Mouse (Mus musculus) common myeloid progenitor, adult 5-6 weeks (primary cell): ENCODE data around the gene Gna12. TPM values are rescaled to one million over a fixed set of nuclear protein-coding genes. Genes with fewer than 3 reads are reported as not detected.

Experiments used
- ATAC-seq: replicated peaks from 2 replicates; pipeline ENCODE4 v1.8.0; 2016; ENCODE audit warnings: low read depth, mild to moderate bottlenecking, moderate TSS enrichment, inconsistent platforms; ENCODE audit not compliant: poor library complexity, severe bottlenecking
- total RNA-seq: library from RNA; stranded (forward); fragments of 200-1000, 187-1606 nt; gene quantifications from 2 replicates; pipeline ENCODE4 v1.2.3, GENCODE M21; 2017

The Gna12 gene
- total RNA-seq, 1 experiment from 2014 or later, result 36.4 TPM

DNA sequence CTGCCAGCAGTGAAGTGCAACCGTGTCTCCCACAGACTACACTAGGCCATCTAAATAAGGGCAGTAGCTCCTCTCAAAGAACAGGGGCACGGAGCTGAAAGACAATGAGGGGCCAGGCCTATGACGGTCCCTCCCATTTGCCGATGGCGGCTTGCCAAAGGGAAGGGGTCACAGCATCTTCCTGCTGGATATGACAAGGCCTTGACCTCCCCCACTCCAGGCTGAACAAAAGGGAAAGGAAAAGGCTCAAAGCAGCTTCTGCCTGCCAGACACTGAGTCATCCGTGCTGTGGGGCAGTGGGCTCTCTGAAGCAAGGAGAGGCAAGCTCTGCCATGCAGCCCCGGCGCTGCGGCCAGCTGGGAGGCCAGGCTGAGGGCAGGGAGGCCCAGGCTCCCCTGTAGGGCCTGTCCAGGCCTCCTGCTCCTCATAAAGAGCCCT lies 62.5 kb downstream of the Gna12 start:
- peak; percentile 27 for ATAC-seq

DNA sequence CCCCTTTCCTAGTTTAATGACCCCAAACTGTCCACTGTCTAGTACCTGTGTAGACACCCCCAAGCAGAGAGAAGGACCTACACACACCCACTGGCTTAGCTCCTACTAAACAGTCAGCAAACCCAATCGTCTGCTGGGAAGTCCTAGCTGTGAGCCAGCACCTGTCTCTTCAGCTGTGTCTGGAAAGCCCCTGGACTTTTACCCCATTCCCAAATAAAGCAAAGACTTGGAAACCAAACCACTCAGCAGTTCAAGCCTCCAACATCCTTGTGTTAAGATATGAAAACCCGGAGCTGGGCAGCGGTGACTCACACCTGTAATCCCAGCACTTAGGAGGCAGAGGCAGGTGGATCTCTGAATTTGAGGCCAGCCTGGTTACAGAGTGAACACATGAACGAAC lies 63.7 kb downstream of the Gna12 start:
- no peak for ATAC-seq

GRCm38 (mm10) chr5:140764921-140765613 lies 65.2 kb downstream of the Gna12 start:
- ATAC-seq, result peak; percentile 30

GRCm38 (mm10) chr5:140762540-140762939 lies 67.7 kb downstream of the Gna12 start:
- no peak for ATAC-seq

GRCm38 (mm10) chr5:140758864-140759263 lies 71.4 kb downstream of the Gna12 start:
- ATAC-seq, result no peak

DNA sequence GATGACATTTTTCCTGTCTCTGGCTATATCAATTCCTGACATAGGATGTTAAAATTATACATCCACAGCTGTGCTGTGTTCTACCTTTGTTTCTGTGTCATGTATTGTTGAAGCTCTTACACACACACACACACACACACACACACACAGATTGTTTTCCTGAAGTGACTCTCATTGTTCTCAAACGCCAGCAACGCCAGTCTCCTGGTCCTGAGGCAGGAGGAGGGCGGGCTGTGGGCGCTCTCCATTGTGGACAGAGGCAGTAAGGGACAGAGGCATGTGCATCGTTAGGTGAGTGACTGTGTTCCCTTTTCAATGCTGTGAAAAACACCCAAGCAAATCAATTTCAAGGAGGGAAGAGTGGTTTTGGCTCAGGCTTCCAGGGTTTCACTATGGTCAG lies 77.0 kb downstream of the Gna12 start:
- no peak for ATAC-seq

DNA sequence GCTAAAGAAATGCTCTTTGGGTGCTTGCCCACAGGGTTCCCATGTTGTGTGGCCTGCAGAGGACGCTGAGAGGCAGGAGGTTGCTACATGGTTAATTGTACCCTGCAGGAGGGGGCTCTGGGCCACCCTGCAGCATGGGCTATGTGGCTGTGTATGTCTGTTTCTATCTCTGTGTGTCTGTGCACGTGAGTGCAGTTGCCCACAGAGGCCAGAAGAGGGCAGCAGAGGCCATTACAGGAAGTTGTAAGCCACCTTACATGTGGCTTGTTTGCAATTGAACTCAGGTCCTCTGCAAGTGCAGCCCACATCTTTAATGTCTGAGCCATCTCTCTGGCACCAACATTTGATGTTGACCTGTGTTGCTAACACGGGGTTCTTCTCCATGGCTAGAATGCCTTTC lies 77.6 kb downstream of the Gna12 start:
- ATAC-seq, result no peak

DNA sequence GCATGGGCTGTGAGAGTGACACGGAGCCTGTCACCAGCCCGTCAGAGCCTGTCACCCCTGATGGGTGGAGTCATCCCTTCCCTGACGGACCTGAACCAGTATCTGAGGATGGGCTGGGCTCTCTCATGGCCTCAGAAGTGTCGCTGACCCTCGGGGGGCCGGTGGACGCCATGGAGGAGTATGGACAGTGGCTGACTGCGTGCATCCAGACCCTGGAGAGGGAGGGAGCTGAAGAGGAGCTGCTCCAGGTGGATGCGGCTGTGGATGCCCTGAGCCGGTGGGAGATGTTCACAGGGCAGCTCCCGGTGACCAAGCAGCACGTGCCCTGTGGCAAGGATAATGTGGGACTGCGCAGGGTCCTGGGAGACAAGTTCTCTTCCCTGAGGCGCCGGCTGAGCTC lies 78.2 kb downstream of the Gna12 start:
- ATAC-seq, result no peak

DNA sequence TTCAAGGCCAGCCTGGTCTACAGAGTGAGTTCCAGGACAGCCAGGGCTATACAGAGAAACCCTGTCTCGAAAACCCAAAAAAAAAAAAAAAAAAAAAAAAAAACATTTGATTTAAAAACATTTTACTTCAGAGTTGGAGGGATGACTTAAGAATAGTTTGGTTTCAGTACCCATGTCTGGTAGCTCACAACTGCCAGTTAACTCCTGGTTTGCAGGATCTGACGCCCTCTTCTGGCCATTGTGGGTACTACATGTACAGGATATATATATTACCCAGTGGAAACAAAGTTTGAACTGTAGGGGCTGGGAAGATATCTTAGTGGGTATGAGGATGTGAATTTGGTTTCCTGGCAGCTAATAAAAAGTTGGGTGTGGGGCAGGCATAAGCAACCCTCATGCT lies 79.3 kb downstream of the Gna12 start:
- ATAC-seq, result no peak

GRCm38 (mm10) chr5:140749062-140749875 lies 81.0 kb downstream of the Gna12 start:
- ATAC-seq, result peak; percentile 85

GRCm38 (mm10) chr5:140748425-140748824 lies 81.8 kb downstream of the Gna12 start:
- ATAC-seq, result peak; percentile 45

DNA sequence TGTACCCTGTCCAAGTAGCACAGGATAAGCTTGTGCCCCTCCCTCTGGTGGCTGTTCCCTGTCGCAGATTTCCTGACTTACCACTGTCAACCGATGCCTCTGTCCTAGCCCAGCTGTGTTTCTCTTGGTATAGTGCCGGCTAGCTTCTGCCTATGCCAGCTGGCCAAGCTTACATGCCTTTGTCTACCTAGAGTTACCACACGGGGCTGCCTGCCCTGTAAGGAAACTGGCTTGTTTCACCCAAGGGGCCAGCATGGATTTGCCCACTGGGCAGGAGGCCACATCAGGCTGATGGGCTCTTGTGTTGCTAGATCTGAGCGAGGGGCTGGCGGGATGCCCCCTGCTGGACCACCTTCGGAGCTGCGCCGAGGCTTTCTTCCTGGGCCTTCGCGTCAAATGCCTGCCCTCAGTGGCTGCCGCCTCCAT lies 86.5 kb downstream of the Gna12 start:
- peak; percentile 21; the same call in 1 of the 2 replicates for ATAC-seq

GRCm38 (mm10) chr5:140741877-140742276 lies 88.4 kb downstream of the Gna12 start:
- ATAC-seq, result 0 out of 2 replicates have a peak, but pooled peaks have one; percentile 37

GRCm38 (mm10) chr5:140741040-140741439 lies 89.2 kb downstream of the Gna12 start:
- ATAC-seq, result no peak

GRCm38 (mm10) chr5:140739813-140740212 lies 90.4 kb downstream of the Gna12 start:
- ATAC-seq, result peak; percentile 20; the same call in 1 of the 2 replicates

DNA sequence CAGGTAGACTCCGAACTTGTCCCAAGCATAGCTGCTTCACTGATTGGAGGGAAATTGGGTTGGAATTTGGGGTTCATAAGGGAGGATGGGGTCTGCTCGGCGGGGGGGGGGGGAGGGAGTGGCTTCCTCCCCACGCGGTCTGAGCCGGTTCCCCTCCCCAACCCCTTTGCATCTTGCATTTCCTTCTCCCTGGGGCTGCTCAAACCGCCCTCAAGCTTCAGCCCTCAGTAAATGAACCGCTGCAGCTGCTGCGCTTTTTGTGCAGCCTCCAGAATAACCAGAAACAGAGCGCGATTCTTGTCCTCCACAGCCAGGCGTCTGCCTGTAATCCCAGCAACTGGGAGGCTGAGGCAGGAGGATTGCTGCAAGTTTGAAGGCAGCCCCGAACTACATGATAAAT lies 94.1 kb downstream of the Gna12 start:
- no peak for ATAC-seq

DNA sequence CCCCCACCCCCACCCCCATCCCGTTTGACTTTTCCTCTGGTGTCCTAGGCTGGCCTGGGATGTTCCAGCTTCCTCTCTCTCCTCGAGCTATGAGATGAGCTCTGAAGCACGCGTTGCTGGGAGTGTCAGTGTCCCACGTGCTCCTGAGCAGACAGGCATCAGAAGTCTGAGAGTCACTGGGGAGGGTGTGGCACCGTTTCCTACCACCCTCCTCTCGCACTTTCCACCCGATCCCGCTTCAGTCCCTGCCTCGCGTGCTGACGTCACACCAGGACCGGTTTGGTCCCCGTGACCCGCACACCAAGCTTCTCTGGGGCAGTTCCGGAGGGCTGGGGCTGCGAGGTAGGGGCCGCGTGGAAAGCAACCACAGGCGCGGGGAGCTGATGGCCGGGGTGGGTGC lies 94.9 kb downstream of the Gna12 start:
- peak; percentile 35 for ATAC-seq

DNA sequence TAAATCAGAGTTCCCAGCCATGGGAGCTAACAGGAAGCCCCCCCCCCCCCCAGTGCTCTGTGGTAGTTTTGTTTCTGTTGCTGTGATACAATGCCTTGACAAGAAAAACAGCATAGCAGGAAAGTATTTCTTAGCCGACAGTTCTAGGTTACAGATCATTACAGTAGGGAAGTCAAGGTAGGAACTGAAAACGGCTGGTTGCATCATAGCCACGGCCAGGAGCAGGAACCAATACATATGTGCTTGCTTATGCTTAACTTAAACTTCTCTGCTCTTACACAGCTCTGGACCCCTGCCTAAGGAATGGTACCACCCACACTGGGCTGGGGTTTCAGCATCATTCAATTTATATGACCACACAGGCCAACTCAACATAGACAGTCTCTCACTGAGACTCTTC lies 96.9 kb downstream of the Gna12 start:
- peak; percentile 56 for ATAC-seq

DNA sequence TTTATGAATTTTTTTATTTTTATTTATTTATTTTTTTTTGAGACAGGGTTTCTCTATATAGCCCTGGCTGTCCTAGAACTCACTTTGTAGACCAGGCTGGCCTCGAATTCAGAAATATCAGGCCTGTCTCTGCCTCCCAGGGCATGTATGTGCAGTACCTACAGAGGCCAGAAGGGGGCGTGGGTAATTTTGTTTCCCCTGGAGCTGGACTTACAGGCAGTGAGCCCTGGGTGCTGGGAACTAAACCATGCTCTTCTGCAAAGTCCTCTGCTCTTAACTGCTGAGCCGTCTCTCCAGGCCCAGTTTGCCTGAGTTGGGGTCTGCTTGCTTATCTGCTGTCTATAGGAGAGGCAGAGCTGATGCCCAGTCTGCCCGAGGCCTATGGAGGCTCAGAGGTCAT lies 98.0 kb downstream of the Gna12 start:
- no peak for ATAC-seq

GRCm38 (mm10) chr5:140731040-140731797 lies 99.0 kb downstream of the Gna12 start:
- ATAC-seq, result peak; percentile 74
